Mouse (Mus musculus): ENCODE data around the gene Thnsl1.

Gene Thnsl1

DNA sequence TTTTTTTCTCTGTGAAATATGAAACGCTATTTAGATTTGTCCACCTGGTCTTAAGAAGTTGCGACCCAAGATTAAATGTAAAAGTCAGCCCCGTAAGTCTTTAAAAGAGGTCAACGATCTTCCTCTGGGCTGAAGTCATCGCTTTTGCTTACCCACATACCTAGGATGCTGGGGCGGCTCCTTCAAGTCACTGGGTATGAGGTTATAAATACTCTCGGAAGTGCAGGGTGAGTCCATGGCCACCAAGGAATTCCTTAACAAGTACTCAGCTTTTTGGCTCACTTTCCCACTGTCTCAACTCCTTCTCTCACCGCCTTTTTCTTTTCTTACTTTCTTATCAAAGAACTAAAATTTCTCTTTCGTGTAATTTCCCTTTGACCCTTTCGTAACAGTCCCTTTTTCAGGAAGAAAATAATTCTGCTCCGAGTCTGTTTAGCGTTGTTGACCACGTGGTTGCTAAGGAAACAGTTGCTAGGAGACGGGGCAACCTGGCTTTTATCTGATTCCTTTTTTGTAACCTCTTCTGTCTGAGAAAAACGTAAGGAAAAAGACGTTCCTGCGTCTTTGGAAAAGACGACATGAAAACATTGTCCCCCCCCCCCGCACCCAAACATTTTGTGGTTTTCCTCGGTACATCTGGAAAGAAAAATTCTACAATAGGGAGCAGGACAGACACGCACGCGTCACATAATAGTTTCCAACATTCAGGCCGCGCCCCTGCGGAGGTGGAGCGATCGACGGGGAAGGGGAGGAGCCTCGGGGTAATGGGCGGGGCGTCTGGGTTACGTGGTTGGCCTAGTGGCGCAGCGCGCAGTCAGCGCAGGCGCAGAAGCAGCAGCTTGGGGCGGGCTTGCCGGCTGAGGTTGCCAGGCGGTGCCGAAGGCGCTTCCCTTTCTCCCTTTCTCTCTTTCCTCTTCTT lies at the start of gene Thnsl1, which contains the start of gene Enkur:
Gene Thnsl1 (plus strand): TSS at position 813 of the 919 bp plus-strand sequence.
Gene Enkur (minus strand): TSS at position 454 of the 919 bp plus-strand sequence.
- peak; percentile 98 for DNase-seq

DNA sequence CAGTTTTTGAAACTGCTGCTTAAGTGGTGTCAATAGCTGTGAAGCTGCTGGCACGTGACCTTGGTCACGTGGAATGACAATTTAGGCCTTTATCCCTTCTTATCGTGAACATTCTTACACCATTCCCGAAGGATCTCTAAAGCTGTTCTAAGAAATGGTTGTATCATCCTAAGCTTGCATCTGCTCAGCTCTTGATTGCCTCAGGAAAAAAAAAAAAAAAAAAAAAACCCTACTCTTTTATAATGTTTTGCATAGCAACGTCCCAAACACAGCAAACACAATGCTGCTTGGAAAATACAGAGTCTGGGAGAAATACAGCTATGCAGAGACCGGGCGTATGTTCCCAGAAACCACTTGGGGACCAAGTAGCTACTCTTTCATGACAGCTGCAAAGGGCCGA lies 41.2 kb upstream of the Thnsl1 start:
- DNase-seq, result no peak

DNA sequence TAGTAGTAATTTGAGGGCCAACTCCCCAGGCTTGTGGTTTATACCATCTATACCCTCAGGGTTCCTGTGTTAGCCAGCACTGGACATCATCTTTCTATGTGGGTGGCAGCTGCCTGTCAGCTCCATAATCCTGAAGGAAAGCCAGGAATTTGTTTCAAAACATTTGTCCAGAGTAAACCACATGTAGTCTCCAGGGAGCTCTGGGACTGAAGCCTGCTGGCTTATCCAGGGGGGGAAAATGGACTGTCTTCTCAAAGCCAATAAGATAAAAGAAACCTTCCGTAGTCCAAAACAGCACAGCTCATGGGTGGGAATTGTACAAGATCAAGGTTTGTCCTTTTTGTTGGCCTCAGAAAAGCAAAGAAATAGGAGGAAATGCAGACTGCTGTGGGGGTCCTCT lies 37.6 kb upstream of the Thnsl1 start:
- DNase-seq, result no peak

DNA sequence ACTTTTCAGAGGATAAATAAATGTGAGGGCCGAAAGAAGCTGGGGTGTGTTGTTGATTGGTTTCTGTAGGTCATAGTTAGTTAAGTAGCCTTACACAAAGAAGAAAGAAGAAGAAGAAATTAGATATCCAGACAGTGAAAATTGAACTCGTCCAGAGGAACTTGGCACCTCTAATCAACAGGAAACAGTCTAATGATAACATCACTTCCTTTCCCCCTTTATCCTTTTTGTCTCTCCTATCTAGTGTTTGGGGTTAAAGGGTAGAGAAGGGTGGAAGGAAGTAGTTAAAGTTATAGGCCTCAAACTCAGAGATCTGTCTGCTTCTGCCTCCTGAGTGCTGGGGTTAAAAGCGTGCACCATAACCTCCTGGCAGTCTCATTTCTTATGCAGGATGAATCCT lies 32.7 kb upstream of the Thnsl1 start:
- DNase-seq, result no peak

DNA sequence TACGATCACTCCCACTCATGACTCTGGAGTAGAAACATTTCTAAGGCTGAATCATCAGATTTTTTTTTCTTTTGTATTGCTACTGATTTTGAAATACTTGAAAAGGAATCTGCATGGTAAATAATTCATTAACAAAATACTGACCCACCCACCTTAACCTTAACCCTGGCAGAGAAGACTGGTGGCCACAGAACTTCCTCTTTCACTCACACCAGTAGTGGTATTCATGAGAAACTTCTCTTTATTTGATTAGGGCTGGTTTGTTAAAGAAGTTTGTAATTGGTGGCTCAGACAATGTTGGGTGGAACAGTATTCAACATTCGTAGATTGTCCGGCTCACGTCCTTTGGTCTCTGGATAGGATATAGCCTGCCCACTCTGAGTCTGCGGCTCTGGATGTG lies 26.4 kb upstream of the Thnsl1 start:
- no peak for DNase-seq

DNA sequence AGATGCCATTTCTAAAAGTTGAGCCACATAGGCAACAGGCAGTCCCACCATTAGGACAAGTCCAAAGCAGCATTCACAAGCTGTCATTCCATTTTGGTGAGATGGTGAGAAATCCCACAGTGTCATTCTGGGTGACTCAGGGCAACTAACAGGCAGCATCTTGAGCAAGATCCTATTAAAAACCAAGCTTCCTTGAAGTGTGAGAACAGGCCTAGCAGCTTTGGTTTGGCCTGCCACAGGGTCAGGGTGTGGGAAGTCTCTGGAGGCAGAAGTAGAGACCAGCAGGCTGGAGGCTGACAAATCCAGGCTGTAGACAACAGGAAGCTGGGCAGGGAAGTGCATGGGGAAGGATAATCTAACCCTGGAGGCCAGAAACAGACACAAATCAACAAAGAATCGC lies 22.7 kb upstream of the Thnsl1 start:
- no peak for DNase-seq

DNA sequence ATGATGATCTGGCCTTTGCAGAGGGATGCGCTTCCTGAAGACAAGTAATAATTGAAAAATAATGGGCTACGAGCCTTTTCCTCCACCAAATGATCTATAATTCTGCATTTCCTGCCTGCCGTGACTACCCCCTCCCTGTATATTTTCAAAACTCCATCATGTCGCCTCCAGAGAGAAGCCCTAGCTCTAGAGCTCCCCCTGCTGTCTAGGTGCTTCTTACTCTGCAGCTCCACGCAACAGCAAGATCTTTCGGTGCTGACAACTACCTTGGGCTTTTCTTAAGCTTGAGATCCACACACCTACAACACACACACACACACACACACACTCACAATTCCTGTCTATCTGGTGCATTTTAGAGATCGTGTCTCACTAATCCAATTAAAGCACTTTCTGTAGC lies 17.9 kb upstream of the Thnsl1 start:
- DNase-seq, result peak; percentile 9

DNA sequence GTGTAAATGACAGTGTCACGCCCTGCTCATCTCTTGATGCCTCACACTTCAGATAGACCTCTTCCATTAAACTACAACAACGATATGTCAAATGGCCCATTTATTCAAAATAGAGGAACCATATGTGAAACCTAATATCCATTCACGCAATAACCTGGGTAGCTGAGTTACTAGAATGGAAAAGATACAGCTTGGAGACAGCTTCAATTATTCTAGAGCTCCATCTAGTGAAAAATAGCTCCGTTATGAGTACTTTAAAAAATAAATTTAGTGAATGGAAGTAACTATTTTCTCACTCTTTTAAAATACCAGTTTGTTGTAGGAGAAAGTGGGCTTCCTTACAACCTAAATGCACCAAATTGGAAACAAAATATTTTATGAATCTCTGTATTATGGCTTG lies 16.9 kb upstream of the Thnsl1 start:
- no peak for DNase-seq

DNA sequence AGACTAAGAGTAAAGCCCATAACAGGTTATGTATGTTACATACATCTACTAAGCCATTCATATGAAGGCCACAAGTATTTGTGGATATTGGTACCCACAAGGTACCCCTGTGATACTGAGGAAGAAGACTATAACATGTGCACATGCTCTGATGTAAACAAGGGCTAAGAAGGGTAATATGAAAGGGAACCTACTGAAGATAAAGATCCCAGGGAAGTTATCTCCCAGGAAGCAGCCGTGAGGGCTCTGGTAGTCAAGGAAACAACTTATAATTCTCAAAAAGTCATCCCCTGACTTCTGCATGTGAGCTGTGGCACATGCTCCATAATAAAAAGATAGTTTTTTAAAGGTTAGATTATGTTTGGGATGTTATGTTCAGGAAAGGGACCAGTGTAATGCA lies 14.3 kb upstream of the Thnsl1 start:
- DNase-seq, result no peak

DNA sequence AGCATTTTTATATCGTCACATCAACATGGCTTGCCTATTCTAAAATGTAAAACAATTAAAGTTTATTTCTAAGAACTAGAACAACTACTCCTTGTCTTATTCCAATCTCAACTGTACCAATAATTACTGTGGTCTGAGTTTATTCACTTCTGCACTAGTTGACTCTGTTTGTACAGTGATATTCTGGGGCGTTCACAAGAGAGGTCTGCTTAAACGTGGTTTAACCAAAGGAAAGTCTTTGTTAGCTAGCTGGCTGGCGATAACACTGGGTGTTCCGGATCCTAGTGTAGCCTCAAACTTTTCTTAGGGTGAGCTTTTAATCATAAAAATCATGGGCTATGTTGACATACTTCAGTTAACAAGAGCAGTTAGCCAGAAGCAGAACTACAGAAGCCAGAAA lies 10.3 kb upstream of the Thnsl1 start:
- no peak for DNase-seq

DNA sequence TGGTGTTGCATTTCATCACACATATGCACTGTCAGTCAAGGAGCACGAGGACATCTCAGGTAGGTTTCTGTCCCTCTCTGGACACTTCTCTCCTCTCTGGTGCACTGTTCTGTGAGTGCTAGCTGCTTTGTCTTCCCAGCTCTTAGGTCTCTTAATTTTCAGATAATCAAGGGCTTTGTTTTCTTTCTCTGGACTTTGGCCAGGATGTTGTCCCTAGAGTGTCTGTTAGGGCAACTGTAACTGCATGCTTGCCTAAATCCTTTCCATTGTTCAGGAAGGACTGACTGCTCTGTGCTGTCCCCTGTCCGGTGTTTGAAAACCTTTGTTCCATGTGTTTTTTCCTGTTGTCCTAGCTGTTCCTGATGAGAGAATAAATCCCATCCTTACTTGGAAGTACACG lies 6.5 kb upstream of the Thnsl1 start:
- DNase-seq, result no peak

DNA sequence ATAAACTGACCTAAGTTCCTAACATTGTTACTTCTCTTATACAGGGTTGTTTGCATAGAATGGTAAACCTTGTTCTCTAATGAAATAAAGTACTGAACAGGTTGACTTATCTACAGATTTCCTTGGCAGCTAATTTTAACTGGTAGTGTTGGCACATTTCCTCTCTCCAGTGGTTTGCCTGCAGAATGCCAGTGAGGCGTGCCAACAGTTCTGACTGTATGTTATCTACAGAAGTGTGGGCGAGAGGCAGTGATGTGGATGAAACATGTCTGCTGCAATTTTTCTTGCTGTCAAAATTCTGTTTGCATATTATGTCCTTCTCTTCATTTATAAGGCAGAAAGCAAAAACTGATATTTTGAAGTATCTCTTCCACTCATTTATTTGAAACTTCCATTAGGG lies 2.8 kb upstream of the Thnsl1 start:
- DNase-seq, result no peak

DNA sequence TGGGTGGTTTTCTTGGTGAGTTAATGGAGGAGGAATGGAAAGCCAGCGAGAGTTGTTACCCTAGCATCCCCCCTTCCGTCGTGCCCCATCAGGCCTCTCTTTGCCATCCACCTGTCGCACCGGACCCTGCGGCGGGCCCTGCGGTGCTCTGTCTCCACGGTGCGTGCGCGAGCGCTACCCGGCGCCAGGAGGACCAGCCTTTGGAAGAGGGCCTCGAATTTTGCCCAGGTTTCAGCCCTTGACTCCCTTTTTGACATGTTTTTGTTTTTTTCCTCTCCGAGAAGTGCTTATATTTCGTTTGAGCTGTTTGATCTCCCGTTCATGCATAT lies 271 bp downstream of the Thnsl1 start:
- DNase-seq, result no peak

DNA sequence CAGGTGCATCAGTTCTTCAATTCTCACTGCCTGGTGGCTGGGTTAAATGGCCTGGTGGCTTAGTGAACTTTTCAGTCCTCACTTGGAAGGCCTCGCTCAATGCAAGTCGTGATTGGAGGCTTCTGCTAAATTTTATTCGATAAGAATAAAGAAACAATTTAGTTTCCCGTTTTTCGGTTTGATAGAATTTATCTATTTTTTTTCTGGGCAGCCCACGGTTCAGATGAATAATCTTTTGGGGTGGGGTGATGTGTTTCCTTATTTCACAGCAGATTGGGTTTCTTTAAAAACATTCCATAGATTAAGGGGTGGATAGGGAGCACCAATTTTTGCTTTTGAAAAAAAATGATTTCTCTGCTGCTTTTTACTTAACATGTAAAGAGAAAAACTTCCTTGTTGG lies 754 bp downstream of the Thnsl1 start:
- no peak for DNase-seq

DNA sequence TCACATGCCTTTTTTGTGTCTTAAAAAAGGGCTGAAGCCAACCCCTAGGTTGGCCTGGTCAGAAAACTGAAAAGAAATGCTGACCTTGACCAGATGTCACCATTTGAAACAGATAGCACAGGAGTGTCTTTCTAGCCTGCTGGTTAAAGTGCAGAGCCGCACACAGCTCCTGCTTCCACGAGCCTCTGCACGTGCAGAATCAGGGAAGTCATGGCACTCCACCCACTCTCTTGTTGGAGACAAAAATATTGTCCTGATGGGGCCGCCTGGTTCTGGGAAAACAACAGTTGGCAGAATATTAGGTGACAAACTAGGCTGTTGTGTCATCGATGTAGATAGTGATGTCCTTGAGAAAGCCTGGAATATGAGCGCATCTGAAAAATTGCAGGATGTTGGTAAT lies 5.8 kb downstream of the Thnsl1 start:
- DNase-seq, result no peak

DNA sequence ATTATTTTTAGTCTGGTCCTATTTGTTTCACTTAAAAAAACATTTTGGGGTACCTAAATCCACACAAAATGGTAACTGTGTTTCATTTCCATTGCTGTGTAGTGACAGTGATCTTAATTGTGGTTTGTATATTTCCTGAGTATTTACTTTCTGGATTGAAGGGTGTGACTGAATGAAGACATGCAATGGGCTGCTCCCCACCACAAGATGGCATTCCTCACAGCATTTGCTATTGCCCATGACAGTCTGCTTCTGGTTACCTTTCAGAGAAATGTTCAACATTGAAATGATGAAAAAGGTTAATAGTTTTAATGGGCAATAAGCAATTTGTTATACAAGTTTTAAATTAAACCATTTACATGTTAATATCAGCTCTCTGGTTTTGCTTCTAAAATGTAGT lies 8.8 kb downstream of the Thnsl1 start:
- DNase-seq, result no peak

DNA sequence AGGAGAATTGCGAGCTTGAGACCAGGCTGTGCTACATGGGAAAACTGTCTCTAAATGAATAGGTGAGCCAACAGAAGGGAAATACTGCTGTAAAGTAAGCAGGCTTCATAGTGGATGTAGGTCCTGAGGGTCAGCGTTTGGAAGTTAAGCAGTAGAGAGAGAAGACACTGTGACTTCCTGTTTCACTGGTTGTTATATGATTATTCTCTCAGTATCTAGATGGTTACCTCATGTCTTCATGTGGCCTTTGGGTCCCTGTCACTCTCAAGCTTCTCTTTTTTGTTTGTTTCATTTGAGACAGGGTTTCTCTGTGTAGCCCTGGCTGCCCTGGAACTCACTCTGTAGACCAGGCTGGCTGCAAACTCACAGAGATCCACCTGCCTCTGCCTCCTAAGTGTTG lies 9.8 kb downstream of the Thnsl1 start:
- no peak for DNase-seq

DNA sequence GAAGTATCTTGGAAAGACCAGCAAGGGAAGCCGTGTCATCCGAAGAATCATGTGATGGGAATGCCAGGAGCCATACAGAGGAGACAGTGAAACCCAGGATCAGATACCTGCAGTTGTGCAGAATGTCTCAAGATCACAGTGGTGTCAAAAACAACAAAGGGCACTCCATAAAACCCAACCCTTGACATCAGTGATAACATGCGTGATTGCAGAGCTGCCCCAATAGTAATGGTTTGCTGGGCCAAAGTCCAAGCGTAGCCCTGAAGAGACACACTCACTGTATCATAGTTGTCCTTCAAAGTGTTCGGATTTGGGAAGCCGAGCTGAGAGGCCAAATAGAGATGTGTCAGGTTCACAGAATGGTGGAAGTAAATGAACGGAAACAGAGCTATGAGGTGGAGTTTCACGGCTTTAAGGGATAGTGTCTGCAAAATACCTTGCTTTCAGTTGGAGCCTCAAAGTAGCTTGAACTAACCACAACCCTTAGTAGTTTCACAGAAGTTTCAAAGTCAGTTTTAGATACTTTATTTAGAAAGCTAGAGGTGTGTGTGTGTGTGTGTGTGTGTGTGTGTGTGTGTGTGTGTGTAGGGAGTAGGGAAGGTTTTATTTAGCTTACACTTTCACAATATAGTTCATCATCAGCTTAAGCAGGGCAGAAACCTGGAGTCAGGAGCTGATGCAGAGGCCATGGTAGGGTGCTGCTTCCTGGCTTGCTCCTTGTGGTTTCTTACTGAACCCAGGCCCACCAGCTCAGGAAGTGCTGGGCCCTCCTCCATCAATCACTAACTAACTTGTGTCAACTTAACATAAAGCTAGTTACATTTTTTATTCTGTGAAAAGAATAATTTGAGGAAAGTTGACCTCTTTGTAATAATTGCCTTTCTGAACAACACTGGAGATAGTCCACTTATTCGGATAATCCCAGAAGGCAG lies 17.2 kb downstream of the Thnsl1 start:
- DNase-seq, result no peak

DNA sequence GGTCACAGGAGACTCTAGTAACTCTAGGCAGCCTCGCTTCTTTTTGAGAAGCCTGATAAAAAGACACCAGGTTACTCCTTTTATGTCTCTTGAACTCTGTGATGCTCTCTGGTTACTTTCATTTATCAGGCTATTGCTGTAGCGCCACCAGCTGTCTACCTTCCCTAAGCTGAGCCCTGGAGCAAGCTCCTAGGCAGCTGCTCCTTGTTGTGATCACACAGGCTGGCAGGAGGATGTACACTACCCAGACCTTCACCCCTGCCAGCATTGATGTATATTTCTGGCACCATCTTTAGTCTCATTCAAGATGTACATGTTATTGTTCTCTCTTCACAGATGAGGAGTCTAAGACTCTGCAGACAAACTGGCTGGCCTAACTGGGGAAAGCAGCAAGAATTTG lies 24.8 kb downstream of the Thnsl1 start:
- DNase-seq, result no peak

DNA sequence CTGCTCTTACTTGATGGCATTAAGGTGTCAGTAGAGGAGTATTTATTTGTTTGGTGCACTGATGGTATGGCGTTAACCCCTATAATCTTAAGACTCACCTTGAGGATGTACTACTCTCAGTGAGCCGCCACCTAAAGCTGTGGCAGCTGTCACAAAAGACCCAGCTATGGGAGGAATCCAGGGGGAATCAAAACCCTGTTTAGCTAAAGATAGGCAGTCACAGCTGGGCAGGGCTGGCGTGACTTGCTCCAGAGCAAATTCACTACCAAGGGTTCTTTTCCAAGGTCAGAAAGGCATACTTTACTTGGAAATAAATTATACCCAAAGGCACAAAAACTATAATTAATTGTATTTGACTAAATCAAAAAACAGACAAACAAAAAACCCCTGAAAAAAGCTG lies 25.6 kb downstream of the Thnsl1 start:
- no peak for DNase-seq

DNA sequence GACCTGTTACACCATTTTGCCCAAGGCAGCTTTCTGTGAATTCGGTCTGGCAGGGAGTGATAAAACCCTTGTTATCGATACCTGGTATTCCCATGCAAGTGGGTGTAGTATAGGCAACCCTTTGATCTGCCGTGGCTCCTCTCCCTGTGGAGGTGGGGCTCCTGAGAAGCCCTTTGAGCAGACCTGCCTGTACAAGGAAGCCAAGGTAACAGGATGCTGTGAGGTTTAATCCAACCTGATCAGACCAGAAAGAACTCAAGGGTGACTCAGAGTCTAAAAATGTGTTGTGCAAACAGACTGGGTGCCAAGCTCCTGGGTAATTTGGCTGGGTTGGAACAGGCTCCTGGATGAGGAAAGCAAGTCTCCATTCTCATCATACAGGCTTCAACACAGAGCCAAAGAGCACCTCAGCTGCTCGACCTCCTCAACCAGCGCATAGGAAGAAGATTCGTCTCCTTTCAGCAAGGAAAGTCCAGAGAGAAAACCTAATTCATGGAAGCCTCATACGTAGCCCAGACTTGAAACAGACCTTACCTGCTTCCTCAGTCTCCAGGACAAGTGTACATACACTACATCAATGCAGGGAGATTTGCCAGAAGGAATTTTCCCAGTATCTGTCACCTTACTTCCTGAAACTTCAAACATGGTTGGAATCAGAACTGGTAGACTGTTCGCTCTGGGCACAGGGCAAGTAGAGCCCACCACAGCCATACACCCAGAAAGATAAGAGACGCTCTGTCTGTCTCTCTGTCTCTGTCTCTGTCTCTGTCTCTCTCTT lies 29.5 kb downstream of the Thnsl1 start:
- peak; percentile 46 for DNase-seq

DNA sequence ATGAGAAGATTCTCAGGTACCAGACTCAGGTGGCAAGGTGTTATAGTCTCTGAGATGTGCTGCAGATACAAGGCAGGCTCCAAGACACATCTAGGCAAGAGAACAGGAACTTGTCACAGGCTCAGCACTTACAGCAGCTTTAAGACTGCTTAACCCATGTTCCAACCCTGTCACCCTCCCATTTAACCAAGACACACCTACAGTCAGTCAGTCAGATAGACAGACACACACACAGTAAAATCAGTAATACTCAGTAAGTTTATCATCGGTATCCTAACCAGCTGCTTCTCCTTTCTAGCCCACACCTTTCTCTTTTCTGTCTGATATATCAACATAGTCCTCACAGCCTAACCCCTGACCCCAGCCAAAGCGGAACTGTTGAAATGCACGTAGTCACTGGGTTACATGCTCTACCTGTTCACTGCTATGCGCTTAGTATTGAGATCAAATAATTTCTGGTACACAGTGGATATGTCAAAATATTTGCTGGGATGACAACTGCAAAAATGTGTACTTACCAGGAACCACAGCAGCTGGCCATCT lies 30.4 kb downstream of the Thnsl1 start:
- DNase-seq, result no peak

DNA sequence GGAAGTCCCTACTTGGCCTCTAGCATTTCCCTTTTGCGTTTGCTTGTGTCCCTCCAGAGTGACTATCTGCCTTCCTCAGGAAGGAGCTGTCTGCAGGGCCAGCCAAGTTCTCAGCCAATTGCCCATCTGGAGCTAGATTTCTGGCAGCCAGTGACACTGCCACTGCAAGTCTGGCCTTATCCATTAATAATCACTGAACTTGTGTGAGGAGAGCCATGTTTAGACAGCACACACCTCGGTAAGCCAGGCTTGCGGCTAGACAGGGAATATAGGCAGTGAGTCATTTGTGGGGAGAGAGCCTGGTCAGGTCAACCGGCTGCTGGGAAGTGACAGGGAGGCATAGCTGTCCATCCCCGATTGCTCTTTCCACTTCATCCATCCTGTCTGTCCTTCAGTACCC lies 31.3 kb downstream of the Thnsl1 start:
- DNase-seq, result no peak
